Comparison of ENCODE assay signal across 21 mouse cellular contexts in genomic region chr5:36894070-36894469, GRCm38 (mm10). TPM values are rescaled to one million over a fixed set of nuclear protein-coding genes. Genes with fewer than 3 reads are reported as not detected.
"Had no signal": no experiment of that assay in that cellular context is flagged by ENCODE, and none has a peak within 500 bp of the region (broad histone marks: within the 10 kb centered on the region; RNA-seq: fewer than 3 reads in every experiment).

No protein-coding gene starts in this region.

- H3K27ac ChIP-seq: kidney, postnatal 0 days; liver, embryonic 13.5 days; midbrain, embryonic 15.5 days; stomach, postnatal 0 days had no signal

- DNase-seq: kidney, adult 18-20 months; kidney, postnatal 25 days; liver, embryonic 13.5 days; lung, adult 2 months; lung, postnatal 14 days; lung, postnatal 4 days; right cerebral cortex, adult 18-20 months; right cerebral cortex, postnatal 14 days; right cerebral cortex, postnatal 4 days; thymus, adult 2 months; thymus, postnatal 14 days; thymus, postnatal 4 days had no signal

- H3K4me1 ChIP-seq: liver, embryonic 13.5 days had no signal

- H3K27me3 ChIP-seq: liver, embryonic 13.5 days; midbrain, embryonic 15.5 days had no signal

- H3K4me3 ChIP-seq: liver, embryonic 13.5 days; midbrain, embryonic 15.5 days; myocyte had no signal

- H3K36me3 ChIP-seq: liver, embryonic 13.5 days; midbrain, embryonic 15.5 days had no signal

- ATAC-seq: midbrain, embryonic 15.5 days had no signal

RNA-seq across cellular contexts. Expression of gene Ppp2r2c, which starts 25.8 kb away (rescaled TPM):
- total RNA-seq: megakaryocyte progenitor cell, adult 5-6 weeks; megakaryocyte-erythroid progenitor cell, adult 5-6 weeks; monocyte, adult 5-6 weeks had no signal
- polyA plus RNA-seq: kidney, embryonic 14.5 days; liver, adult 2 months had no signal
